Mouse (Mus musculus): ENCODE data around the gene Ociad1. TPM values are rescaled to one million over a fixed set of nuclear protein-coding genes. Genes with fewer than 3 reads are reported as not detected.

The Ociad1 gene
- polyA plus RNA-seq, 1 experiment from 2014 or later: 160 TPM

DNA sequence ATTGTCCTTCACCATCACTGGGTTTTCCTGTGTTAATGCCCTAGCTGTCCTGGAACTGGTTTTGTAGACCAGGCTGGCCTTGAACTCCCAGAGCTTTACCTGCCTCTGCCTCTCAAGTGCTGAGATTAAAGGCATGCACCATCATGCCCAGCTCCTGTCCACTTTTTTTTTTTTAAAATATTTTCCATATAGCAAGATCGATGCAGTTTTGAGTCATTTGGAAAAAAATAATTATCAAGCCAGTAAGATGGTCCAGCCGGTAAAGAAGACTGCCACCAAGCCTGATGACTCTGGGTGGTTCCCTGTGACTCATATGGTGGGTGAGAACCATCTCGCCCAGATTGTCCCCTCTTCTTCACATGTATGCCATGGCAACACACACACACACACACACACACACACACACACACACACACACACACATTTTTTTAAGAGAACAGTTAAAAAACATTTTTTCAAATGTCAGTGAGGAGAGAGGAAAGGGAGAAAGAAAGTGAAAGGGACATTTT is 7.1 kb upstream of the Ociad1 start:
- no peaks in the 10 kb centered on the region for H3K27me3 ChIP-seq (ENCODE audit: control insufficient read depth, insufficient read depth, low read length)
- no peak overlapping the region for H3K9ac ChIP-seq (ENCODE audit: low read length)
- H3K4me2 ChIP-seq (ENCODE audit: low read length): no peak overlapping the region
- no peak for ATAC-seq (ENCODE audit: insufficient number of reproducible peaks, insufficient read depth, low FRiP score, low read depth)
- peaks cover under 1 to 5% of the 10 kb centered on the region in 2 experiments; a peak in 2 of 4 replicates for H3K4me1 ChIP-seq (ENCODE audit: control insufficient read depth in 2 of 2, insufficient read depth in 2 of 2, low read length in 2 of 2)
- H3K9me3 ChIP-seq (ENCODE audit: control insufficient read depth, low read length): no peaks in the 10 kb centered on the region
- H3K4me3 ChIP-seq (ENCODE audit: control insufficient read depth in 1 of 2, insufficient read depth in 1 of 2, low read depth in 1 of 2, low read length in 2 of 2): no peak overlapping the region
- WGBS: 82% methylated on average over 3 of the region's 3 CpGs
- no peaks in the 10 kb centered on the region for H3K36me3 ChIP-seq (ENCODE audit: control insufficient read depth, insufficient read depth, low read length)
- no peak overlapping the region for H3K27ac ChIP-seq (replicated peaks in 1 of 2; ENCODE audit: control insufficient read depth in 1 of 2, insufficient read depth in 1 of 2, low read depth in 2 of 2, low read length in 2 of 2)

GRCm38 (mm10) chr5:73286603-73287002 is 6.0 kb upstream of the Ociad1 start:
- Histone ChIP-seq H3K4me2 (ENCODE audit: low read length) (no peak overlapping the region), H3K27ac (replicated peaks in 1 of 2; ENCODE audit: control insufficient read depth in 1 of 2, insufficient read depth in 1 of 2, low read depth in 2 of 2, low read length in 2 of 2) (no peak overlapping the region), H3K9ac (ENCODE audit: low read length) (no peak overlapping the region), H3K4me1 (ENCODE audit: control insufficient read depth in 2 of 2, insufficient read depth in 2 of 2, low read length in 2 of 2) (no peaks in the 10 kb centered on the region), H3K4me3 (ENCODE audit: control insufficient read depth in 1 of 2, insufficient read depth in 1 of 2, low read depth in 1 of 2, low read length in 2 of 2) (no peak overlapping the region), H3K36me3 (ENCODE audit: control insufficient read depth, insufficient read depth, low read length) (no peaks in the 10 kb centered on the region), H3K9me3 (ENCODE audit: control insufficient read depth, low read length) (no peaks in the 10 kb centered on the region), H3K27me3 (ENCODE audit: control insufficient read depth, insufficient read depth, low read length) (no peaks in the 10 kb centered on the region)
- WGBS: 72% methylated on average over 5 of the region's 5 CpGs
- no peak for ATAC-seq (ENCODE audit: insufficient number of reproducible peaks, insufficient read depth, low FRiP score, low read depth)

DNA sequence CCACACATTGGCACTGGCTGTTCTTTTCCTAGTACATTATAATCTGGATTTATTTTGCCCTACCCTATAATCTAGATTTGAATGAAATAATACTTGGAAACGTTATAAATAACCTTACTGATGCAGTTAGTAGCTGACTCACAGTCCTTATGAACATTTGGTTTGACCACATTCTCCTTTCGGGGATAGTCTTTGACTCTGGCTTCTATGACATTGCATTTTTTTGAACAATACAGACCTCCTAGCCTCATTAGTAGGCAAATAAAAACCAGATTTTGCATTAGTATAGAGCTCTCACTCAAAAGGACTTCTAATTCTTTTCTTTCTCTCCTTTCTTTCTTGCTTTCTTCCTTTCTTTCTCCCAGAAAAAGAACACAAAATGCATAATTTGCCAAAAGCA is 2.7 kb upstream of the Ociad1 start:
- H3K9ac ChIP-seq (ENCODE audit: low read length): no peak overlapping the region
- no peaks in the 10 kb centered on the region for H3K9me3 ChIP-seq (ENCODE audit: control insufficient read depth, low read length)
- H3K4me1 ChIP-seq (ENCODE audit: control insufficient read depth in 2 of 2, insufficient read depth in 2 of 2, low read length in 2 of 2): peaks cover 0 to 9% of the 10 kb centered on the region in 2 experiments; a peak in 3 of 4 replicates
- no peak overlapping the region for H3K4me3 ChIP-seq (ENCODE audit: control insufficient read depth in 1 of 2, insufficient read depth in 1 of 2, low read depth in 1 of 2, low read length in 2 of 2)
- no peak overlapping the region for H3K4me2 ChIP-seq (ENCODE audit: low read length)
- 58% methylated on average over 2 of the region's 2 CpGs for WGBS
- H3K27ac ChIP-seq (replicated peaks in 1 of 2; ENCODE audit: control insufficient read depth in 1 of 2, insufficient read depth in 1 of 2, low read depth in 2 of 2, low read length in 2 of 2): no peak overlapping the region
- peaks cover 5% of the 10 kb centered on the region for H3K36me3 ChIP-seq (ENCODE audit: control insufficient read depth, insufficient read depth, low read length)
- no peaks in the 10 kb centered on the region for H3K27me3 ChIP-seq (ENCODE audit: control insufficient read depth, insufficient read depth, low read length)
- no peak for ATAC-seq (ENCODE audit: insufficient number of reproducible peaks, insufficient read depth, low FRiP score, low read depth)

DNA sequence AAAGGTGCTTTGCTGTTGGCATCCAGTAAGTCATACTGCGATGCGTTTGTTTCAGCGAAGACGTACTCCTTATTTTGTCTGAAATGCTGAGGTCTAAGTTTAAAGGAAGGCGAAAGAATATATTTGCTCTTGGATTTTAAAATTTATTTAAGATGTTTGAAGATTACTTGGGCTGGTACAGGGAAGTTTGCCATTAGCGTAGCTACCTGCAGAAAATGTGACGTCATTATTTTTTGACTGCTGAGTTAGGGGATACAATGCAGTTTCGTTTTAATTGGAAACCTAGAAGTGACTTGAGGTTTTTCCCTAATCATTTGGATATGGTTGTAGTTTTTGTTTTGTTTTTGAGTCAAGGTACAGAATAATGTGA is 859 bp downstream of the Ociad1 start:
- Histone ChIP-seq H3K4me3 (ENCODE audit: control insufficient read depth in 1 of 2, insufficient read depth in 1 of 2, low read depth in 1 of 2, low read length in 2 of 2) (peak overlapping the region; percentile 85 to 99; a peak in 3 of 4 replicates), H3K9ac (ENCODE audit: low read length) (peak overlapping the region; percentile 96), H3K4me2 (ENCODE audit: low read length) (peak overlapping the region; percentile 78), H3K9me3 (ENCODE audit: control insufficient read depth, low read length) (no peaks in the 10 kb centered on the region), H3K27me3 (ENCODE audit: control insufficient read depth, insufficient read depth, low read length) (no peaks in the 10 kb centered on the region), H3K4me1 (ENCODE audit: control insufficient read depth in 2 of 2, insufficient read depth in 2 of 2, low read length in 2 of 2) (peaks cover 0 to 13% of the 10 kb centered on the region in 2 experiments; a peak in 3 of 4 replicates), H3K27ac (replicated peaks in 1 of 2; ENCODE audit: control insufficient read depth in 1 of 2, insufficient read depth in 1 of 2, low read depth in 2 of 2, low read length in 2 of 2) (peak overlapping the region; percentile 18 to 95; a peak in 3 of 4 replicates), H3K36me3 (ENCODE audit: control insufficient read depth, insufficient read depth, low read length) (peaks cover 35% of the 10 kb centered on the region)
- 9% methylated on average over 8 of the region's 8 CpGs for WGBS
- ATAC-seq (ENCODE audit: insufficient number of reproducible peaks, insufficient read depth, low FRiP score, low read depth): no peak

- peaks cover 0 to 13% of the 10 kb centered on the region in 2 experiments; a peak in 3 of 4 replicates for H3K4me1 ChIP-seq (ENCODE audit: control insufficient read depth in 2 of 2, insufficient read depth in 2 of 2, low read length in 2 of 2)
- peaks cover 47% of the 10 kb centered on the region for H3K36me3 ChIP-seq (ENCODE audit: control insufficient read depth, insufficient read depth, low read length)
- no peak overlapping the region for H3K9ac ChIP-seq (ENCODE audit: low read length)
- ATAC-seq (ENCODE audit: insufficient number of reproducible peaks, insufficient read depth, low FRiP score, low read depth): no peak
- H3K4me2 ChIP-seq (ENCODE audit: low read length): no peak overlapping the region
- no peak overlapping the region for H3K27ac ChIP-seq (replicated peaks in 1 of 2; ENCODE audit: control insufficient read depth in 1 of 2, insufficient read depth in 1 of 2, low read depth in 2 of 2, low read length in 2 of 2)
- no peak overlapping the region for H3K4me3 ChIP-seq (ENCODE audit: control insufficient read depth in 1 of 2, insufficient read depth in 1 of 2, low read depth in 1 of 2, low read length in 2 of 2)
- no peaks in the 10 kb centered on the region for H3K27me3 ChIP-seq (ENCODE audit: control insufficient read depth, insufficient read depth, low read length)
- 97% methylated on average over 7 of the region's 7 CpGs for WGBS
- no peaks in the 10 kb centered on the region for H3K9me3 ChIP-seq (ENCODE audit: control insufficient read depth, low read length)
Measured at GRCm38 (mm10) chr5:73295016-73295415, 2.4 kb downstream of the Ociad1 start.

GRCm38 (mm10) chr5:73295916-73296315 is 3.3 kb downstream of the Ociad1 start:
- WGBS: 83% methylated on average over 4 of the region's 4 CpGs
- Histone ChIP-seq H3K4me2 (ENCODE audit: low read length) (no peak overlapping the region), H3K4me3 (ENCODE audit: control insufficient read depth in 1 of 2, insufficient read depth in 1 of 2, low read depth in 1 of 2, low read length in 2 of 2) (no peak overlapping the region), H3K9ac (ENCODE audit: low read length) (no peak overlapping the region), H3K36me3 (ENCODE audit: control insufficient read depth, insufficient read depth, low read length) (peaks cover 56% of the 10 kb centered on the region), H3K27ac (replicated peaks in 1 of 2; ENCODE audit: control insufficient read depth in 1 of 2, insufficient read depth in 1 of 2, low read depth in 2 of 2, low read length in 2 of 2) (no peak overlapping the region), H3K4me1 (ENCODE audit: control insufficient read depth in 2 of 2, insufficient read depth in 2 of 2, low read length in 2 of 2) (peaks cover 0 to 13% of the 10 kb centered on the region in 2 experiments; a peak in 3 of 4 replicates), H3K9me3 (ENCODE audit: control insufficient read depth, low read length) (no peaks in the 10 kb centered on the region), H3K27me3 (ENCODE audit: control insufficient read depth, insufficient read depth, low read length) (no peaks in the 10 kb centered on the region)
- ATAC-seq (ENCODE audit: insufficient number of reproducible peaks, insufficient read depth, low FRiP score, low read depth): no peak

DNA sequence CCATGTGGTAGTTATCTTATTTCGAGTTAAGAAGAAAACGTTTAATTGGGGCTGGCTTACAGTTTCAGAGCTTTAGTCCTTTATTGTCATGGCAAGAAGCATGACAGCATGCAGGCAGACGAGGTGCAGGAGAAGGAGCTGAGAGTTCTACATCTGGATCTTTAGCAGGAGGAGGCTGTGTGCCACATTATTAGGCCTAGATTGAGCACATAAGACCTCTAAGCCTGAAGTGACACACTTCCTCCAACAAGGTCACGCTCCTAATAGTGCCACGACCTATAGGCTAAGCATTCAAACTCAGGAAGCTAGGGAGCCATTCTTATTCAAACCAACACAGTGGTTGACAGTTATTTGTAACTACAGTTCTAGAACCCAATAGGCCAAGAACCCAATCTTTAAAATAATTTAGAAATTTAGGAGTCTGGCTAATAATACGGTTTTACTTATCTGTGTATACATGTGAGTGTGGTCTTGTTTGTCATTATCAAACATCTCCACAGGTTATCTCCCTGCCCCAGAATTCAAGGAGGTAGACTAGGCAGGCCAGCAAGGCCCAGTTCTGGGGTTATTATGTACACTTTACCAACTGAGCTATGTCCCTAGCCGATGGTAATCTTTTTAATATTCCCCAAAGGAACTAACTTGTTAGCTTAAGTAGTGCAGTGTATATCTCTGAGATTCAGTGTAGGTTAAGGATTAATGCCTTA is 9.2 kb downstream of the Ociad1 start:
- no peak for ATAC-seq (ENCODE audit: insufficient number of reproducible peaks, insufficient read depth, low FRiP score, low read depth)
- WGBS: 86% methylated on average over 7 of the region's 7 CpGs

More for the DNA sequence above, 9.2 kb downstream of the Ociad1 start:
- Histone ChIP-seq H3K36me3 (ENCODE audit: control insufficient read depth, insufficient read depth, low read length) (peaks cover 88% of the 10 kb centered on the region), H3K4me3 (ENCODE audit: control insufficient read depth in 1 of 2, insufficient read depth in 1 of 2, low read depth in 1 of 2, low read length in 2 of 2) (no peak overlapping the region), H3K4me1 (ENCODE audit: control insufficient read depth in 2 of 2, insufficient read depth in 2 of 2, low read length in 2 of 2) (peaks cover 0 to 4% of the 10 kb centered on the region in 2 experiments; a peak in 1 of 4 replicates), H3K4me2 (ENCODE audit: low read length) (no peak overlapping the region), H3K9ac (ENCODE audit: low read length) (no peak overlapping the region), H3K9me3 (ENCODE audit: control insufficient read depth, low read length) (no peaks in the 10 kb centered on the region), H3K27ac (replicated peaks in 1 of 2; ENCODE audit: control insufficient read depth in 1 of 2, insufficient read depth in 1 of 2, low read depth in 2 of 2, low read length in 2 of 2) (no peak overlapping the region), H3K27me3 (ENCODE audit: control insufficient read depth, insufficient read depth, low read length) (no peaks in the 10 kb centered on the region)
